Mouse (Mus musculus) frontal cortex, adult (tissue): ENCODE measurements around the gene Vcp.
"Not testable (repeated sequence)": the region's sequence is repeated elsewhere in the genome, so short reads cannot be mapped to it uniquely, and the experiment has no call there.

Source experiments
- ATAC-seq: cut with Nextera tagmentation; 2 replicates; pipeline ENCODE4 v1.9.2; 2017; ENCODE audit warnings: mild to moderate bottlenecking, moderate library complexity, mixed read lengths; ENCODE audit not compliant: low TSS enrichment

The Vcp gene

DNA sequence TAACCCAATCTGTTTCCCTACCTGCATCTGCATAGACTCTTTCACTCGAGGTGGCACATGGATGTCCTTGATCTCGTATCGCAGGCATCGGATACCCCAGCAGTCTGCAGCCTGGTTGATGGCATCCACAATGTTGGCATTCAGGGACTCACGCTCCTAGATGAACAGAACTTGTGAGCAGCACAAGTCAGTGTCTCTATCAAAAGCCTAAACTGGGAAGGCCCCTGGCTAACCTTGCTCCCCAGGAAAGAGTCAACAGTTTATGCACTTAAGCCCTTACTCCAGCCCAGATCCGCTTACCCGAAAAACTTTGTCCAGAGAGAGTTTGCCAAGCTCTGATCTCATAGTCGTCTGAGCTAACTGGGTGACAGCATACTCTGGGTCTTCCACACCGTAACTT, 29.4 kb upstream of the Vcp start:
- no peak for ATAC-seq

DNA sequence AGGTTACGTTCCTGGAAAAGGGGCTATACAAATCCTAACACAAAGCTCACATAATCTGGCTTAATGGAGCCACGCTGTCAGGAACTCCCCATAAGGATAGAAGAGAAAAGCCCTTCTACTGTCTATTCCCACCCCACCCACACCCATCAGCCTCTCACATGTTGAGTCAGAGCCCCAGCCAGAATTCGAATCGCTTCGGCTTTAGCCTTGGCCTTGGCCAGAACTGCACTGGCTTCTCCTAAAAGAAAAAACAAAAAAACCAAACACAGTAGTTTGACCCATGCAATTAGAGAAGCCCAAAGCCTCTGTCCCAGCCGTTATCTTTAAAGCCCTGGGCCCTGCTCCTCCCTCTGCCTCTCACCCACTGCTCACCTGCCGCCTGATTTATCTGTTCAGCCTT, 28.8 kb upstream of the Vcp start:
- no peak for ATAC-seq

DNA sequence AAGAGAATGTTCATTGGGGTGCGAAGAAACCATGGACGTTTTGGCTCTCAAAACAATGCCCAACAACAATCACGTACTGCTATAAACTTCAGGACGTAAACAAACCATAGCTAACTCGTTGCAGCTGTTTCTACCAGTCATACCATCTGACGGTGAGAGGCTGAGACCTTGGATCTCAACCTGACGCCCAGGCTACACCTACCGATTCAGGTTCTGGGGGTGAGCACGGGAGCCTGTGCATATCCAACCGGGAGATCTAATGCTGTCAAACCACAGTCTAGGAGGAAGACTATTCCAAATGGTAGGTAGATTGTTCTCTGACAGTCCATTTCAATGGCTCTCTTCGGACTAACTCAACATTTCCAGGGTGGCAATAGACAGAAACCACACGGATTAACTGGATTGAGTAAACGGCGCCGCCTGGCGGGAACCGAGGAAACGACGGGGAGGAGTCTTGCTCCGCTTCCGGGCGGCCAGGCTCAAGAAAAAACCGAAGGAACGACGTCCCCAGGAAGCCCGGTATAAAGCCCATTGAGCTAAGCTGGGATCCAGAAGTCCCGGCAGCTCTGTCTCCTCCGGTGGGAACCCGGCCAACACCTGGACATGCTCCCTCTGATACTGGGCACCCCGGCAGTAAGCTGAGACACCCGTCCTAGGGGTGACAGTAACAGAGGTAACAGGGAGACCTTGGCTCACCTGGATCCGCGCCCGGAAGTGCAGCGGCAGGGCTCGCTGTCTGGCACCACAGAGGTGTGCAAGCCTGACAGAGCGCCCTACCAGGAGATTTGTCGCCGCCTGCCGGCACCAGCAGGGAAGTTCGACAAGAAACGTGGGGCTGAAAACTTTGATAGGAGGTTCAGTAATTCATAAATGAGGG, 25.0 kb upstream of the Vcp start, which contains the start of gene Pigo:
TSS of gene Pigo (minus strand) at position 736 of the 877 bp plus-strand sequence.
- peak; percentile 93 for ATAC-seq

DNA sequence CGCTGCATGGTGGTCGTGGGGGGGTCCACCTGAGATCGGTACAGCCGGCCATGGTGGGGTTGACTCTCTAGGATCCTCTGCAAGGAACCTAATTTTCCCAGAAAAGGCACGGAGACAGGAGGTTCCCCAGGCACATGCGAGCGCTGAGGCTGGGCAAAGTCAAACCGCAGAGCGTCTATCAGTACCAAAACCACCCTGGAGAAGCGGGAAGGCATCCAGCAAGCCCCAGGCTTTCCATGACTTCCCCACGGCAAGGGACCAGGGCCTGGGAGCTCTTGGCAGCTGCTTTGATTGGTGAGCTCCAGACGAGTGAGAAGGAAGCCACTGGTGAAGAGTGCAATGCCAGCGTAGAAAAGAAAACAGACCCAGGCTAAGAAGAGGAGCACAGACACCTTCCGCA, 24.4 kb upstream of the Vcp start:
- no peak for ATAC-seq

DNA sequence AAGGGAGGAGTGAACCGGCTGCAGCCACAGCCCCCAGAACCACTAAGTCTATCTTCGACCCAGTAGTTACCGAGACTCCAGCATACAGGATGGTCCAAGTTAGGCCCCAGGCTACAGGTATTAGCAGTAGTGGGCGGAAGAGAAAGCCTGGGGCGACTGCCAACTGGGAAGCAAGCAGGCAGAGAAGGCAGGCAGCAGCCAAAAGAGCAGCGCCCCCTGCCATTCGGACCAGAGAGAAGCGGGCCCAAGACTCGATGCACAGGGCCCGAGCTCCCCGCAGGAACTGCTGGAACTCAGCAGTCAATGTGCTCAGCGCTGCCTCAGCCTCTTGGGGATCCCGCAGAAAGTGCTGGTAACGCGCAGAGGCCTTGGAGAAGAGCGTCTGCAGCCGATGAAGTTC, 21.0 kb upstream of the Vcp start:
- ATAC-seq = no peak

DNA sequence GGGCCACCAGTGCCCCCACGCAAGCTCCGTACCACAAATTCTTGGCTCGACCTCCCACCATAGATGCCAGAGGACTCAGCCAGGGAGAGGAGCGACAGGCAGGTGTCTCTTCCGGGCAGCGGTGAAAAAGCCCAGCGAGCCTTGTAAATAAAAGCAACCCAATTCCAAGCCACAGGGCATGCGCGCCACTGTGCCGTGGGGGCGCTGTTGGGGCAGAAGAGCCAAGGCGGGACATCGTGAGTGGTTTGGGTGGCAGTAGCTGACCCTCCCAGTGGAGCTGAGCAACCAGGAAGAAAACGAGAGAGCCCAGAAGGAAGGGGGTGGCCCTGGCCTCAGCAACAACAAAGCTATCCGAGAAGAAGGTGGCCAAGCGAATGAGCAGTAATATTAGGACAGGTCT, 20.6 kb upstream of the Vcp start:
- no peak for ATAC-seq

DNA sequence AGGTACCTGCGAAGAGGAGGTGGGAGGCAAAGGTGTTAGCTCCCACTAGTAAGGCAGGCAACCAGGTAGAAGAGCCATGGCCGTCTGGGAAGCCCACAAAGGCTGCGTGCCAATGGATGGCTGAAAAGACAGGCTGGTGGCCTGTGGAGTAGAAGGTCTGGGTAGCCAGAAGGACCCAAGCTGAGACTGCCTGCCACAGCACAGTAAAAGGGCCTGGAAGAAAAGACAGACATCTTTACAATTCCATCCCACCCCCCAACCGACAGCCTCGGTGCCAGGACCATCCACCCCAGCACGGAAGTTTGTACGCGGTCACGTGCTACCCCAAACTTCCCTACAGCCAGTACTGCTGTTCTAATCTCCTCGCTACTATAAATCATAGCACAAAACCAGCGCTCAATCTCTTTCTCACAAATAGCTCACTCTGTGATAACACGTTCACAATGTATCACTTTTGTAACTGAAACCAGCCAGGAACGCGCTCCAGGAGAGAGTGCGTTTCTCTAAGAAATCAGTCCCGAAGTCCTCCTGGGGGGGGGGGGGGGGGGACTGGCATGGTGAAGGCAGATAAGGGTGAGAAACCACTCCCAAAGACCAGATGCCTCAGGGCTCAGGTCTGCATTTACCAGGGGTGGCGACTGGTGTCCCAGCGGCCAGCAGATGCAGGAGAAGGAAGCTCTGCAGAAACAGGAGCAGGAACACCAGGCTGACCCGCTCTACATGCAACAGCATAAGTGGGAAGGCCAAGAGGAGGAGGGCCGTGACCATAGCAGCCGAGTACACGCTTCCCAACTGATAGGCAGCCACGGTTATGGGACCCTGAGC, 19.5 kb upstream of the Vcp start:
- no peak for ATAC-seq

DNA sequence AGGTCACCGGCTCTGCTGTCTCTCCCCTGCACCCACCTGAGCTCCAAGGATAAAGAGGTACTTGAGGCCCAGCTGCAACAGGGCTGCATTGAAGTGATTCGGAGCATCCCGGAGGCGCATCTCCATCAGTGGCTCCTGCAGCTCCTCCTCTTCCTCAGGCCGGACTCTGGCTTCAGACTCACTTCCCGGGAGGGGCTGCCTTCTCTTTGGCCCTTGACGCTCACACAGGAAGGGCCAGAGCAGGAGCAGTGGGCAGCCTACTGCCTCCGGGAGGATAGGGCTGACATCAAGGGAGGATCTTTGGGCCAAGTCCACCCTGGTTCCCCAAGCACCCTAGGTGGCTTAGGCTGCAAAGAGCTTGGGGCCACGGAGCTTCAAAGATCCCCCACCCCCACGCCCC, 18.9 kb upstream of the Vcp start:
- no peak for ATAC-seq

DNA sequence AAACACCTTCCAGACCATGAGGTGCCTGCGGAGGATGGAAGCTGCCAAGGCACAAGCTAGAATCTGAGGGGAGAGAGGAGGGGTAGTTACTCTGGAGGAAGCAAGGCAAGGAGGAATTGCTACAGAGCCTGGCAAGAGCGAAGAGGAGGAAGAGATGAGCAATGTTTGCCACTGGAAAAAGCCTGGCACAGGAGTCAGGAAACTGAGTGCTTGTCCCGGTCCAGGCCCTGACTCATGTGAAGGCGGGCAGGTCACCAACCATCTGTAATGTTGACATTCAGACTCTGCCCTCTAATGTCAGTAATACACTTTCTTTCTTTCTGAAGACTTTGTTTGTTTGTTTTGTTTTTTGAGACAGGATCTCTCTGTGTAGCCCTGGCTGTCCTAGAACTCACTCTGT, 17.8 kb upstream of the Vcp start:
- ATAC-seq = no peak

DNA sequence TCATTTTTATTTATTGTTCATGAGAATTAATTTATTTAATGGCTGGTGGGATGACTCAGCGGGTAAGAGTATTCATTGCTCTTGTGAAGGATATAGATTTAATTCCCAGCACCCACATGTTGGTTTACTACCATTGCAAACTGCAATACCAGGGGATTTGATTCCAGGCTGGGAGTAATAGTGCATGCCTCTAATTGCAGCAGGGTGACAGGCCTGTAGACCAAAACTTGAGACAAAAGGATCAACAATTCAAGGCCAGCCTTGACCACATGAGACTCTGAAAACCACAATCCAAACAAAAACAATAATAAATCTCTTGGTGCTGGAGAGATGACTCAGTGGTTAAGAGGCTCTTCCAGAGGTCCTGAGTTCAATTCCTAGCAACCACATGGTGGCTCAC, 11.8 kb upstream of the Vcp start:
- ATAC-seq = no peak

DNA sequence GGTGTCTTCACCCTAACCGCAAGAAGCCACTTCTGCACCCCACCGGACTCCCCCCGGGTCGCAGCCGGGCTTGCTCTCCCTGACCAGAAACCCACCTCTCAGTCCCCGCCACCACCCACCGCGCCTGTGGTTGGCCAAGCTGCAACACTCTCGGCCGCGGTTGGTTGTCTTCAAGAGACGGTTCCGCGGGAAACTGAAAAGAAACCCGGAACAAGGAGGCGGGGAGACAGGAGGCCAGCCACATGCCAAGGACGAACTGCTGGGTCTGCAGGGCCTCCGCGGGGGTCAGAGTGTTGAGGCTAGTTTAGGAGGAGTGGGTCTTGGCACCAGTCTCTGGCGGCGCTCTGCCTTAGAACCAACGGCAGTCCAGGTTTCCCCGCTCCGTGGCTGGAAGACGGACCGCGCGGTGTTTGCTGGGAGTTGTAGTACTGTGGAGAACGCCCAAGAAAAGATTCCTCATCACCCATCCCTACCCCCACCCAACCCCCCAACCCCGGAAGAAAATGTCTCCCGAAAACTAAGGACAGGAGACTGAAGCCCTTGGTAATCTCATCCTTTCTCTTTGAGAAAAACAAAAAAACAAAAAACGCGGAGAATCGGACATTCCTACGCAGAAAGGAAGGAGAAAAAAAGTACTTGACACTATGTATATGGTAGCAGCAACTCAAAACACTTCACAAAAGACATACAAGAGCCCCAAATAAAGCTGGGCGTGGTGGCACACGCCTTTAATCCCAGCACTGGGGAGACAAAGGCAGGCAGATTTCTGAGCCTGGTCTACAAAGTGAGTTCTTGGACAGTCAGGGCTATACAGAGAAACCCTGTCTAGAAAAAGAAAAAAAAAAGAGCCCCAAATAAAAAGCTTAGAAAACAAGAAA, 10.1 kb upstream of the Vcp start, which contains the start of gene Fancg:
TSS of gene Fancg (minus strand) at position 346 of the 878 bp plus-strand sequence.
- ATAC-seq = peak; percentile 93

DNA sequence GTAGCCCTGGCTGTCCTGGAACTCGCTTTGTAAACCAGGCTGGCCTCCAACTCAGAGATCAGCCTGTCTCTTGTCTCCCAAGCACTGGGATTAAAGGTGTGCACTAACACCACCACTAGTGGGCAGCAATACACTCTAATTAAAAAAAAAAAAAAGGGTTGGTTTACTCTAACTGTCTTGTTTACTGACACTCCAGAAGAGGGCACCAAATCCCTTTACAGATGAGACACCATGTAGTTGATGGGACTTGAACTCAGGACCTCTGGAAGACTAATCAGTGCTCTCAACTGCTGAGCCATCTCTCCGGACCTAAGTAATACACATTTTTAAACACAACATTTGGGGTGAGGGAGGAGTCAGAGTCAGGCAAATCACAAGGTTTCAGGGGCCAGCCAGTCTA, 5.5 kb upstream of the Vcp start:
- no peak for ATAC-seq

DNA sequence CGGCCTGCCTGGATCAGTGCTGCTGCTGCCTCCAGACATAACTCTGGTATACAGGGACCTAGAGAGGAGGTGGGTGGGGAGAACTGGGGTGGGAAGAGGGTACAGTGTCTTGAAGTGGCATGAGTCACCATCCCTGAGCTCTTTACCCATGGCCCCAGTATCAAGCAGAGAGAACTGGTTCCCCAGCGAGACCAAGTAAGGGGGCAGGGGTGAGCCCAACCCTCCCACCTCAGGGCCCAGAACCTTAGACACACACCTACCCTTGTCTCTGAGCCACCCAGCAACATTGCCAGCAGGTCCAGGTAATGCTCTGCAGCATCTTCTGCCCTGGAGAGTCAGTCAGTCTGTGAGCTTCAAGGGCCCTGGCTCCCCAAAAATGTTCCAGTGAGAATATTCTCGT, 4.6 kb upstream of the Vcp start:
- ATAC-seq = no peak

DNA sequence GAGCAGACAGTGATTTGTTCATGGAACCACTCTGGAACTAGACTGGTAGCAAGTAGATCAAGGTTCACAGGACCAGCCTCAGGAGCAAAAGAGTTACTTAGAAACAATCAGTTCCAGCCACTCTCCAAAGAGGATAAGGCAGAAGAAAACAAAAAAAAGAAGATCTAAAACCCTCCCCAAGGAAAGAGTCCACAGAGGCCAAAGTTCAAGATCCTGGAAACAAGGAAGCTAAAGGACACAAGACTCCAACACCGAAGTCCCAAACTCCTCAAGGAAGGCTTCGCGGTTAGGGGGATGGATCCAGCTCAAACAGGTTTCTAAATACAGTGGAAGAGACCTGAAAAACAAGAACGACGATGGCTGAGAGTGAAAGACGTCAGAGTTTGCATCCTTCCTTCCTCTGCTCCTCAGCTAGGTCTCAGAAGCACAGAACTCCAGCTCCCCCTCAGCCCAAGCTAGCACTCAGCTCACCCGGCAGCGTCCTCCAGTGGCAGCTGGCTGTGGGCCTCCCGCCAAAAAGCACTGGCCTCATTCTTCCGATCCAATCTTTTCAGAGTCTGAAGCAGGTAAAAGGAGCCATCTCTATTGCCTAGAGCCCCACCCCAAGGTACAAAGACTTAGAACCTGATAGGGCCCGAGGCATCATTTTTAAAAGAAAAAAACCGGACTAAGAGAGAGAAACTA, 2.6 kb upstream of the Vcp start:
- ATAC-seq = no peak

DNA sequence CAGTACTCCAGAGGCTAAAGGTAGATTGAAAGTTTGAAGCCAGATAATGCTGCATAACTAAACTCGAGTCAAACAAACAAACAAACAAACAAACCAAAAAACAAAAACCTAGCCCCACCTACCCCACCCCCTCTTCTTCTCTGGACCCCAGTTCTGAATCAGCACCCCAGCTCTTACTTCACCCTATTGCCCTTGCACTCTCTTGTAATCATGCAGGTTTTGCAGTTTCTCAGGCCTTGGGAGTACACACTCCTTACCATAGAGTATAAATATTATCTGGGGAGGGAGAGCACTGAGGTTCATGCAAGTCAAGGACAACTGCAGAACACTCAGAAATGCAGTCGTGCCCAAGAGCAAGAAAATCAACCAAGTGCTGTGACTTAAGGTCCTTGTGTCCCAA, 965 bp upstream of the Vcp start:
- ATAC-seq = no peak

DNA sequence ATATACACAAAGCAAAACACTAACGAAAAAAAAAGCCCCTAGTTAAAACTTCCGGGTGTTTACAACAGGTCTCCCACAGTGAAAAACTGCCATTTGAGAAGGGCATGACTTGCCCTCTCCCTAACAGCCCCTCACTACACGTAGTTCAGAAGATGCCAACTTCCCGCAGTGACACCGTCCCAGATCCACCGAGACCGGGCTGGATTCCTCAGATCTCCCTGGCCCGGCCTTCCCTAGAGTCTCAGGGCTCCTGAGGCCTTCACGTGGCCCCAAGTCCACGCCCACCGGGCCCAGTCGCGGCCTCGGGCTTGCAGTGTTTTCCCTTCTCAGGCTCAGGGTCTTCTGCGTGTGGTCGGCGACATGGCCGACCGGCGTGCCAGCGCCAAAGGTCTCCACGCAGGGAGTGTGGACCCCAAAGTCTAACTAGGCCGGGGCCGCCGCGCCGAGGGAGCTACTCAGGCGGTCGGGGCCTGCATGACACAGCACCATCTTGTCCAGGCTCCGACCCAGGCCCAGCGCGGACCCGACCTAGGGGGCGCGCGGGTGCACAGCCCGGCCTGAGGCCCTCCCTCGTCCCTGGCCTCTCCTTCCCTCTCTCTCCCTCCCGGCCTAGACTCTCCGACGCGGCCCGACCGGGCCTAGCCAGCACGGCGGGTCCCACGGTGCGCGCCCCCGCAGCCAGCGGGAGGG, 711 bp downstream of the Vcp start:
- peak; percentile 48 for ATAC-seq

DNA sequence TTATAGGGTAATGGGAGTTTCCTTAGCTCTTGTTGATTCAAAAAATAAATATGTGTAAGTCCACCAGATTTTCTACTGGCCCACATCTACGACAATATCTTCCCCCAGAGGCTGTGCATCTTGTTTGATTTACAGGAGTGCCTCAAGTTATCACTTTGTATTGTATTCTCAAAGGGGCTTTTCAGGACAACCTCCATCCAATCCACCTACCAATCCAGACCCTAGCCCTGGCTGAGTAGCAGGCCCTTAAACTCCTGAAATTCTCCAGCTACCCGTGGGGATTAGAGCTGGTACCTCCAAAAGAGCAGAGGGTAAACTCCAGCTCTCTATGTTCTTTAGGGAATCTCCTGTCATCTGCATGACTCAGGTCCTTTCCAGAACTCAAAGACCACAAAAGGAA, 2.3 kb downstream of the Vcp start:
- no peak for ATAC-seq

DNA sequence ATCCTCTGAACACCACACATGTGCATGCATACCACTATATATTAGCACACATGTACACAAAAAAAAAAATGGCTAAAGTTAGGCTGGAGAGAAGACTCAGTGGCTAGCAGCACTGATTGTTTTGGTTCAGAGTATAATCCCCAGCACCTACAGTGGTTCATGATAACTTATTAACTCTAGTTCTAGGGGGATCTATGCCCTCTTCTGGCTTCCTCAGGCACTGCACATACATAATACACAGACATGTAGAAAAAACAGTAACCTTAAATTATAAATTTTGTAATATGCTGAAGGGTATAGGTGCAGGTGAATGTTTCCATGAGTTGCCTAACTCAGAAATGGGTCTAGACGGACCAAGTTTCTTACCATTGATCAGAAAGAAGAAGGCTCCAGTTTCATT, 12.0 kb downstream of the Vcp start:
- ATAC-seq = no peak

DNA sequence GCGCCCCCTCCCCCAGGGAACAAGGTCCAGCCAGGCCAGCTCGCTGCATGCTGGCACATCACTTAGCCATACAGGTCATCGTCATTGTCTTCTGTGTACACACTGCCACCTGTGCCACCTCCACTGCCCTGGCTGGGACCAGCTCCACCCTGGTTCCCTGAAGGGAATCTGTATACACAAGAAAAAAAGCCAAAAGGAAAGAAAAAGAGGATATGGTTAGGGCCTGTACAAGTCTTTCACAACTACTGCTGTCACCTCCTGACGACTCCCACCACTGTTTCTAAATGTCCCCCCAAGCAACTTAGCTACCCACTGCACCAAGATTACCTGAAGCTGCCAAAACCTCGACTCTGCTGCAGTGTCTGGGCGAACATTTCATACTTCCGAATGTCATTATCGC, 19.8 kb downstream of the Vcp start:
- not testable (repeated sequence) for ATAC-seq

DNA sequence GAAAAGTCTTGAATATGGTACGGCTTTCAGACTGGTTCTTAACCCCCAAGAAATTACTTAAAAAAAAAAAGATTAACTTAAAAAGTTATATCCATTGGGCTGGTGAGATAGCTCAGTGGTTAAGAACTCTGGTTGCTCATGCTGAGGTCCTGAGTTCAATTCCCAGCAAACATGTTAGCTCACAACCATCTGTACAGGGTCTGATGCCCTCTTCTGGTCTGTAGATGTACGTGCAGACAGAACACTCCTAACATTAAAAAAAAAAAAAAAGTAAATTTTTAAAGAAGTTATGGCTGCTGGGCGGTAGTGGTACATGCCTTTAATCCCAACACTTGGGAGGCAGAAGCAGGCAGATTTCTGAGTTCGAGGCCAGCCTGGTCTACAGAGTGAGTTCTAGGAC, 22.2 kb downstream of the Vcp start:
- no peak for ATAC-seq

DNA sequence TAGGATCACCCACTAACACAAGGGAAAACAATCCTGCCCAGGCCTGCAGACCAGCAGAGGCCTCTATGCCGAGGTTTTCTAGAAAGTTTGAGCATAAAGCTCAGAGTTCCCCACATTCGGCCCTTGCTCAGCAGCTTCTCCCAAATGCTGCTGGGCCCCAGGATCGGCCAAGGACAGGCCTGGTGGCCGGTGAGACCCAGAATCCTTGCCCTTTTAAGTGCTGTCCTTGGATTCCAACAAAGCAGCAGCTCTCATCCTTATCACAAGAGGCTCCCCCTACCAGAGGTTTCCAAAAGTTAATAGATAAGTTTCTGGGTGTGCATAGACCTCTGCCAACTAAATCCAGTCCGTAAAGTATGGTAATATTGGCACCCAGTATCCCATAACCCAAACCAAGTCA, 26.4 kb downstream of the Vcp start:
- no peak for ATAC-seq
